Mouse (Mus musculus) forebrain, embryonic 15.5 days (tissue): ENCODE measurements around the gene Rpl36-ps4. TPM values are rescaled to one million over a fixed set of nuclear protein-coding genes. Genes with fewer than 3 reads are reported as not detected.
A peak's percentile ranks its signal among the peaks of the same experiment; 100 is the strongest.
"Not testable (repeated sequence)": the region's sequence is repeated elsewhere in the genome, so short reads cannot be mapped to it uniquely, and the experiment has no call there.

Source experiments
- ATAC-seq: fragments of 200-750 bp; cut with Nextera tagmentation; replicated peaks from 2 replicates; pipeline ENCODE4 v1.8.0; 2017; ENCODE audit warnings: mild to moderate bottlenecking, moderate TSS enrichment, moderate library complexity
- H3K27ac ChIP-seq: fragments of 300-500 bp; sonication (generic); replicated peaks from 2 replicates; pipeline ENCODE4 v1.5.1; 2015; ENCODE audit warnings: mild to moderate bottlenecking, inconsistent platforms
- H3K27me3 ChIP-seq: fragments of 300-500 bp; sonication (generic); 2 replicates; pipeline ENCODE4 v1.6.1; 2015; ENCODE audit warnings: inconsistent platforms
- H3K36me3 ChIP-seq: fragments of 300-500 bp; sonication (generic); 2 replicates; pipeline ENCODE4 v1.6.1; 2015; ENCODE audit warnings: mild to moderate bottlenecking, inconsistent platforms
- H3K4me1 ChIP-seq: fragments of 300-500 bp; sonication (generic); 2 replicates; pipeline ENCODE4 v1.6.1; 2015; ENCODE audit warnings: inconsistent platforms
- H3K4me2 ChIP-seq: fragments of 300-500 bp; sonication (generic); replicated peaks from 2 replicates; pipeline ENCODE4 v1.6.1; 2015; ENCODE audit warnings: mild to moderate bottlenecking, inconsistent platforms
- H3K4me3 ChIP-seq: fragments of 300-500 bp; sonication (generic); 2 replicates; pipeline ENCODE4 v1.5.1; 2015; ENCODE audit warnings: mild to moderate bottlenecking, inconsistent platforms
- H3K9ac ChIP-seq: fragments of 300-500 bp; sonication (generic); replicated peaks from 2 replicates; pipeline ENCODE4 v1.6.1; 2015; ENCODE audit warnings: mild to moderate bottlenecking, inconsistent platforms
- H3K9me3 ChIP-seq: fragments of 300-500 bp; sonication (generic); 2 replicates; pipeline ENCODE4 v1.6.1; 2016; ENCODE audit warnings: inconsistent platforms
- WGBS: fragments of 180-500 bp; shearing (Covaris S2); methylation state at CpG from one replicate; pipeline ENCODE4 v1.1.7; 2015; ENCODE audit warnings: mixed read lengths; 5-methylcytosine and 5-hydroxymethylcytosine counted together
- polyA plus RNA-seq: library from polyadenylated mRNA; unstranded; fragments of >200 nt; fragmentation: Nextera tagmentation; extraction: Ambion mirVana; gene quantifications from 2 replicates; pipeline ENCODE4 v1.2.1, GENCODE M21; 2015

Gene Rpl36-ps4
- polyA plus RNA-seq, 1 experiment from 2014 or later, result not detected

- Histone ChIP-seq H3K9ac (no peak overlapping the region), H3K4me3 (no peak overlapping the region), H3K27me3 (no peaks in the 10 kb centered on the region), H3K27ac (no peak overlapping the region), H3K9me3 (no peaks in the 10 kb centered on the region), H3K4me1 (no peaks in the 10 kb centered on the region), H3K4me2 (no peak overlapping the region), H3K36me3 (no peaks in the 10 kb centered on the region)
- ATAC-seq, result no peak
- 78% methylated on average over 12 of the region's 12 CpGs for WGBS
Measured at GRCm38 (mm10) chr17:87957096-87957840, 36.5 kb downstream of the Rpl36-ps4 start.

- no peak for ATAC-seq
- H3K4me1 ChIP-seq, result no peaks in the 10 kb centered on the region
- no peaks in the 10 kb centered on the region for H3K27me3 ChIP-seq
- no peak overlapping the region for H3K4me2 ChIP-seq
- H3K9me3 ChIP-seq, result no peaks in the 10 kb centered on the region
- no peak overlapping the region for H3K4me3 ChIP-seq
- no peaks in the 10 kb centered on the region for H3K36me3 ChIP-seq
- 60% methylated on average over 8 of the region's 8 CpGs for WGBS
- no peak overlapping the region for H3K27ac ChIP-seq
- H3K9ac ChIP-seq, result no peak overlapping the region
Measured at GRCm38 (mm10) chr17:87958283-87958682, 37.5 kb downstream of the Rpl36-ps4 start.

GRCm38 (mm10) chr17:87959406-87959805 is 38.6 kb downstream of the Rpl36-ps4 start:
- not testable (repeated sequence) for H3K9me3 ChIP-seq, H3K36me3 ChIP-seq, H3K4me2 ChIP-seq, H3K4me1 ChIP-seq, H3K27ac ChIP-seq, ATAC-seq, H3K9ac ChIP-seq, H3K27me3 ChIP-seq, H3K4me3 ChIP-seq
- WGBS, result 95% methylated on average over 11 of the region's 11 CpGs

DNA sequence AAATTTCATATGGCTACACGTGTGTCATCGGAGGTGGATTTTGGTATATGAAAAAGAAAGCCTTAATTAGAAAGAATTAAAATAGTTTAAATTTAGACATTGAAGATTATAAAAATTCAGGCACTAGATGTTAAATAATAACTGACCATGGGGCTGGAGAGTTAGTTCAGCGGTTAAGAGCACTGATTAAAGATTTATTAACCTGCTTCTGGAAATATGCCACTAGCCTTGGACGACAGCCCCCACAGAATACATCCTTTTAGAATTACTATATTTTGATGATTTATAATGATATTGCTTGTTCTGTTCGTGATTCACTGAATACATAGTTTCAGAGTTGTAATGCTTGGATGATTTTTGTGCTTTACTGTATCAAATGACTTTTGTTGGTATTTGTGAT is 39.2 kb downstream of the Rpl36-ps4 start:
- H3K4me2 ChIP-seq, result not testable (repeated sequence)
- WGBS, result 92% methylated on average over 5 of the region's 5 CpGs

DNA sequence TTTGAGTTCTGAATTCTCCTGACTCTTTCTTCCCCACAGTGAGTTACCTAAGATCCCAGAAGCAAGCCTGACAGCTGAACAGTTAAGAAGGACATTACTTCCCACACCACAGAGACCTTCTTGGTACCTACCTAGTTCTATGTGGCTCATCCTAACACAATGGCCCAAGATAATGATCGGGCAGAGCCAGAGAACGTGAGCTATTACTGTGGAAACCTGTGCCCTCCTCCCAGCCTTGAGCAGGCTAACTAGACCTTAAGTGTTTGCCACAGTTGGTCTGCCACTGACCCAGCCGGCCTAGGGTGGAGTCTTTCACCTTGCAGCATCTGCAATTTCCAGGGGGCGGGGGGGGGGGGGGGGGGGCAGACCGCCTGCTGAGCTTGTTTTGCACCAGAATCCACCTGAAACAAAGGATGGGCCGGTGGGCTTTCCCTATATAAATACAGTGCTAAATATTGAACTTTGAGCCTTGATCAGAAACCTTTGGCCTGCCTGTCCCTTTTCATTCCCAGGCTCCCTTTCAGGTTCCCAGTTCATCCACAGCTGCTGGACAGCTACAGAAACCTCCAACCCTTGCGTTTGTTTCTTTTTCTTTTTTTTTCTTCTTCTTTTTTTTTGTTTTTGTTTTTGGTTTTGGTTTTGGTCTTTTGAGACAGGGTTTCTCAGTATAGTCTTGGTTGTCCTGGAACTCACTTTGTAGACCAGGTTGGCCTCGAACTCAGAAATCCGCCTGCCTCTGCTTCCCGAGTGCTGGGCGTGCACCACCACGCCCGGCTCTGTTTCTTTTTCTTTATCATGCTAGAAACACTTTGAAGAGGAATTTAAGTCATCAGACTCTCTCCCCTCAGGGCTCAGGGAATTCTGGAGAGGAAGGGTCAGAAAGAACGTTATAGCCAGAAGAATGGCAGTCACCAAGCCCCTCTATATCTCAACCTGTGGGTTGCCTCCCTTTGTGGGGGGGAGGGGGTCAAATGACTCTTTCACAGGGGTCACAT is 42.6 kb downstream of the Rpl36-ps4 start:
- H3K4me1 ChIP-seq, result no peaks in the 10 kb centered on the region
- no peak overlapping the region for H3K9ac ChIP-seq
- H3K27me3 ChIP-seq, result no peaks in the 10 kb centered on the region
- no peak overlapping the region for H3K4me3 ChIP-seq
- H3K36me3 ChIP-seq, result no peaks in the 10 kb centered on the region
- no peaks in the 10 kb centered on the region for H3K9me3 ChIP-seq
- 93% methylated on average over 13 of the region's 14 CpGs for WGBS
- no peak overlapping the region for H3K27ac ChIP-seq
- H3K4me2 ChIP-seq, result no peak overlapping the region
- ATAC-seq, result no peak

More for the DNA sequence above, 39.2 kb downstream of the Rpl36-ps4 start:
- H3K27ac ChIP-seq, H3K27me3 ChIP-seq, ATAC-seq, H3K9ac ChIP-seq, H3K4me3 ChIP-seq, H3K36me3 ChIP-seq, H3K9me3 ChIP-seq, H3K4me1 ChIP-seq: not testable (repeated sequence)

- not testable (repeated sequence) for H3K4me1 ChIP-seq, H3K9me3 ChIP-seq, H3K36me3 ChIP-seq, H3K4me3 ChIP-seq, H3K9ac ChIP-seq, H3K27me3 ChIP-seq, H3K27ac ChIP-seq, H3K4me2 ChIP-seq
- WGBS, result 34% methylated on average over 7 of the region's 8 CpGs
- ATAC-seq, result peak; percentile 81
Measured at GRCm38 (mm10) chr17:87968483-87968926, 47.7 kb downstream of the Rpl36-ps4 start.

Other genes with a start within 250 kb of the Rpl36-ps4 start
- gene Msh2, start 248.6 kb upstream of the Rpl36-ps4 start, polyA plus RNA-seq, result 73.1 and 77.9 TPM in 2 replicates
- gene Kcnk12, start 123.0 kb upstream of the Rpl36-ps4 start, polyA plus RNA-seq, result 1.3 and 1.6 TPM in 2 replicates
- gene Msh6, start 54.1 kb downstream of the Rpl36-ps4 start, polyA plus RNA-seq, result 42.7 and 43.0 TPM in 2 replicates
- gene Fbxo11, start 144.3 kb downstream of the Rpl36-ps4 start, polyA plus RNA-seq, result 35.8 and 35.9 TPM in 2 replicates